Mouse (Mus musculus): ENCODE results near the gene Fgfr2.

DNA sequence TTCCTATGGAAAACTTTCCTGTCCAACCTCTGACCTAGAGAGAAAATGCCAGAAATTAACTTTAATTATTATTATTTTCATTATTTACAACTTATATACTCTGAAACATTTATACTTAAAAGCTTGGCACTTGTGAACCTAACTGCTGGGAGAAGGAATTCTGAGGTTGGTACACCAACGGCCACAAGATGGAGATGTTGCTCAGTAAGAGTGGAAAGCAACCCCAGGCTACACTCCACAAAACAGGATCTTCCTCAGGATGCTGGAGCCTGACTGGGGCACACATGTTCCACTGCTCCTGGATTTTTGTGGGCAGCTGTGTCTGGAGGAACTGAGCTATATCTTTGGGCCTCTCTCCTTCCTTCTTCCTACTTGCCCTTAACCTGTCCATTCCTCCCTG lies 1690.9 kb downstream of the Fgfr2 start:
- TF ChIP-seq CTCF (IDR thresholded peaks at IDR 0.05): peak; percentile 57
- TF ChIP-seq EP300 (IDR thresholded peaks at IDR 0.05): no peak
